Mouse (Mus musculus) lung, embryonic 14.5 days (tissue): ENCODE measurements around the gene Wnt1. TPM values are rescaled to one million over a fixed set of nuclear protein-coding genes. Genes with fewer than 3 reads are reported as not detected.

Experiments used
- ATAC-seq: fragments of 200-750 bp; cut with Nextera tagmentation; 2 replicates; pipeline ENCODE4 v1.8.0; 2017; ENCODE audit warnings: mild to moderate bottlenecking, moderate TSS enrichment, moderate library complexity; ENCODE audit not compliant: insufficient read depth
- DNase-seq: peaks from one replicate; pipeline ENCODE4 v3.0.0-alpha.2; 2015
- H3K27ac ChIP-seq: fragments of 300-500 bp; sonication (generic); 2 replicates; pipeline ENCODE4 v1.5.1; 2014; ENCODE audit warnings: low read depth, mild to moderate bottlenecking, moderate library complexity
- H3K27me3 ChIP-seq: fragments of 300-500 bp; sonication (generic); 2 replicates; pipeline ENCODE4 v1.6.1; 2014; ENCODE audit warnings: low read length, control low read depth; ENCODE audit not compliant: insufficient read depth
- H3K36me3 ChIP-seq: fragments of 300-500 bp; sonication (generic); 2 replicates; pipeline ENCODE4 v1.6.1; 2014; ENCODE audit warnings: control low read depth; ENCODE audit not compliant: insufficient read depth
- H3K4me1 ChIP-seq: fragments of 300-500 bp; sonication (generic); 2 replicates; pipeline ENCODE4 v1.6.1; 2014; ENCODE audit warnings: antibody characterized with exemption, control low read depth; ENCODE audit not compliant: insufficient read depth
- H3K4me2 ChIP-seq: fragments of 300-500 bp; sonication (generic); 2 replicates; pipeline ENCODE4 v1.6.1; 2014; ENCODE audit warnings: mild to moderate bottlenecking
- H3K4me3 ChIP-seq: fragments of 300-500 bp; sonication (generic); 2 replicates; pipeline ENCODE4 v1.5.1; 2014; ENCODE audit warnings: low read depth, low read length
- H3K9ac ChIP-seq: fragments of 300-500 bp; sonication (generic); 2 replicates; pipeline ENCODE4 v1.6.1; 2014
- H3K9me3 ChIP-seq: fragments of 300-500 bp; sonication (generic); 2 replicates; pipeline ENCODE4 v1.6.1; 2016; ENCODE audit warnings: low read depth, low read length, control low read depth
- CTCF ChIP-seq: IDR thresholded peaks from 2 replicates; pipeline ENCODE4 v1.5.1; 2016; ENCODE audit warnings: antibody characterized with exemption, low read depth
- WGBS: fragments of 180-500 bp; shearing (Covaris S2); extraction: QIAGEN DNeasy Blood & Tissue Kit; methylation state at CpG from one replicate; pipeline ENCODE4 v1.1.7; 2014; 5-methylcytosine and 5-hydroxymethylcytosine counted together
- polyA plus RNA-seq: library from polyadenylated mRNA; unstranded; fragments of >200 nt; fragmentation: Nextera tagmentation; extraction: Ambion mirVana; gene quantifications from 2 replicates; pipeline ENCODE4 v1.2.1, GENCODE M21; 2014

Wnt1 gene
- polyA plus RNA-seq, 1 experiment from 2014 or later, result not detected

DNA sequence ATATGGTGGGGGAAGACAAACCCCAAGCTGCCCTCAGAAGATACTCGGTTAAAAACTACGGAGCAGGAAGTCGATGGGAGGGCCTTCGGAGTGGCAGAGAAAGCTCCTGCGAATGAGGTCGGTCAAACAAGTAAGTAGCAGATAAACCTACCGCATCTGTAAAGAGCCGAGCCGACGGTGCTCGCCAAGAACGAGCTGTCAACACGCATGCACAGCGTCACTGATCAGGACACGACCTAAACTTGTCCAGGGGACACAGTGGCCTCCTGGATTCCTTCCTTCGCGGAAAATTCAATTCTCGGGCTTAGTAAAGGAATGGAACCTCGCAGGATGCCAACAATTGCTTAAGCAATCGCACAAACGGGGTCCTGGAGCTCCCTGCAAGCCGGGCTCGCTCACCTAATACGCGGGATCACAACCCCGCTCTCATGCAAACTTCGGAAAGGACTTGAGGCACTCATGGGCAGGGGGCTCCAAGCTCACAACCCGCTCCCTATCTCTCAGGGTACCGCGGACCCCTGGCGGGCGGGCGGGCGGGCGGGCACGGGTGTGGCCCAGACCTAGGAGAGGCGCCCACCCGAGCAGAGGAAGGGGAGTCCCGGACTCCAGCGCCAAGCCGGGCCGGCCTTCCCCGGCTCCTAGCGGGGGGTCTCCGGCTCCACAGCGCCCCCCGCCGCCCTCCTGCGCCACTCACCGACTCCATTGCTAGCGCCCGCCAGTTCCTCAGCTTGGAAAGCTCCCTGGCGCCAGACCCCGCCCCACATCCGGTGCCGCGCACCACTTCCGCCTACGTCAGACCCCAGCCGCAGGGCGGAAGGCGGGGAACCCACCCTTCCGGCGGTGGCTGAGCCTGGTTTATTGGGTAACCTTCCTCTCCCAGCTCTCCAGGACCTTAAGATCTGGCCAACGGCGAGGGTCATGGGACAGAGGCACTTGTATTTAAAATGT, 41.4 kb downstream of the Wnt1 start, which contains the start of gene Prkag1:
Gene Prkag1 (minus strand): TSS at position 786 of the 948 bp plus-strand sequence.
- peak within 1 kb of the TSS; percentile 67 for H3K4me2 ChIP-seq
- H3K9me3 ChIP-seq, result no peaks in the 10 kb centered on the region
- H3K9ac ChIP-seq, result peak within 1 kb of the TSS; percentile 89
- DNase-seq (peak; percentile 98), ATAC-seq (peak; percentile 97)
- peak within 1 kb of the TSS; percentile 96 for H3K27ac ChIP-seq
- H3K4me3 ChIP-seq, result peak within 1 kb of the TSS; percentile 79
- H3K27me3 ChIP-seq, result no peaks in the 10 kb centered on the region
- peaks cover 3% of the 10 kb centered on the region; the same call in 1 of the 2 replicates for H3K4me1 ChIP-seq
- H3K36me3 ChIP-seq, result peaks cover 38% of the 10 kb centered on the region
- TF ChIP-seq CTCF, result peak; percentile 59
- WGBS, result under 1% methylated on average over 57 of the region's 66 CpGs

DNA sequence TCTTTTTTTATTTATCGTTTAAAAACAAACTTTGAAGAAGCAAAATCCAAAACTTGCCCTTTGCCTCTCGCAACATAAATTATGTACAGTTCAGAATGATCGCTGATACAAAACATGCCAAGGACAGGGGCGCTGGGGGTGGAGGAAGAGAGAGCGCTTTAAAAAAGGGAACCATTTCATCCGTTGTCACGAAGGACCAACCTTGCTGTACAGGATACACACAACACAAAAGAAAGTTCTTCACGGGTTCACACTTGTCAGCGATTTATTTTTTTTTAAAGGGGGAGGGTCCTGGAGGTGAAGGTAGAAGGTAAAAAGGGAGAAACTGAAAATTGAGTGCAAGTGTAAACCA, 42.0 kb downstream of the Wnt1 start:
- Histone ChIP-seq H3K9me3 (no peaks in the 10 kb centered on the region), H3K27me3 (no peaks in the 10 kb centered on the region), H3K27ac (peak overlapping the region; percentile 96), H3K9ac (peak overlapping the region; percentile 89), H3K36me3 (peaks cover 44% of the 10 kb centered on the region), H3K4me1 (peaks cover 3% of the 10 kb centered on the region; the same call in 1 of the 2 replicates), H3K4me2 (peak overlapping the region; percentile 67), H3K4me3 (peak overlapping the region; percentile 79)
- no peak for TF ChIP-seq CTCF
- WGBS, result 12% methylated on average over 9 of the region's 9 CpGs
- ATAC-seq (peak; percentile 22; the same call in 1 of the 2 replicates), DNase-seq (no peak)

- Histone ChIP-seq H3K27ac (peak overlapping the region; percentile 96), H3K27me3 (no peaks in the 10 kb centered on the region), H3K36me3 (peaks cover 49% of the 10 kb centered on the region), H3K4me1 (peaks cover 3% of the 10 kb centered on the region; the same call in 1 of the 2 replicates), H3K4me2 (peak overlapping the region; percentile 67), H3K9me3 (no peaks in the 10 kb centered on the region), H3K4me3 (peak overlapping the region; percentile 79; the same call in 1 of the 2 replicates), H3K9ac (0 out of 2 replicates have a peak overlapping the region, but pooled peaks have one; percentile 9)
- ATAC-seq (no peak), DNase-seq (peak; percentile 29)
- peak; percentile 25; the same call in 1 of the 2 replicates for TF ChIP-seq CTCF
- WGBS, result 57% methylated on average over 12 of the region's 12 CpGs
Measured at GRCm38 (mm10) chr15:98832161-98833058, 42.8 kb downstream of the Wnt1 start.

DNA sequence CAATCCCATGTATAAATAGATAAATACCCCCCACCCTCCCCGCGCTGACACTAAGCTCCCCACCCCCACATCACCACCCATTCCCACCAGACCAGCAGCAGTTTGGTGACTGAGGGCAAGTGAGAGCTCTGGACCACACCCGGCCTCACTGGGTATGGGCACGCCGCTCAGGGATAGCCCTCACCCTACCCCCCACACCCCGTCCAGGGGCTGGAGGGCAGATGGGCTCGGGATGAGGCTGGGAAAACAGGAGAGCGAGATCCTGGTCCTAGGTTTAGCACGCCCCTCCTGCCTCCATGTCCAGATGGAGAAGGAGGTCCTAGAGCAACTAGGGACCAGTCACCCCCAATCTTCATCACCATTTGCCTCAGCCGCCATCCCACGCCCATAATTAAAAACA, 43.6 kb downstream of the Wnt1 start:
- WGBS, result 84% methylated on average over 11 of the region's 11 CpGs
- Histone ChIP-seq H3K9me3 (no peaks in the 10 kb centered on the region), H3K36me3 (peaks cover 57% of the 10 kb centered on the region), H3K4me1 (peaks cover 3% of the 10 kb centered on the region; the same call in 1 of the 2 replicates), H3K4me3 (no peak overlapping the region), H3K27ac (no peak overlapping the region), H3K9ac (no peak overlapping the region), H3K27me3 (no peaks in the 10 kb centered on the region), H3K4me2 (no peak overlapping the region)
- ATAC-seq (no peak), DNase-seq (no peak)
- TF ChIP-seq CTCF, result no peak

DNA sequence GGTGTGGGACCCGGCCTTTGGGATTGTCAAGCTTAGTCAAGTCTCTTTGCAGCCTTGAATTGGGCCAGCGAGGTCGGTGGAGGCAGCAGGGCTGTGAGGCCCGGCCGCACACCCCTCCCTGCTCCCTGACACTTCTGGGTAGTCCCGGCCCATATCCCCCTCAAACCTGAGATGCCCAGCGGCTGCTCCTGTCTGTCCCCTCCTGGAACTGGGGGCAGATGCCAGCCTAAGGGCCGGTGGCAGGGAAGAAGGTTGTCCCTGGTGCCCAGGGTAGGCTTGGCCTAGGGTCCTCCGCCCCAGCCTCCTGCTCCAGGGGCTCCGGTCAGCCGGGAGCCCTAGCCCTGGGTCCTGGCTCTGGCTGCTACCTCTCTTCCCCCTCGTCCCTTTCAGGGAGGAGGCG, 44.4 kb downstream of the Wnt1 start:
- Histone ChIP-seq H3K27ac (no peak overlapping the region), H3K27me3 (no peaks in the 10 kb centered on the region), H3K9ac (no peak overlapping the region; the same call in 1 of the 2 replicates), H3K4me2 (no peak overlapping the region), H3K9me3 (no peaks in the 10 kb centered on the region), H3K4me3 (no peak overlapping the region), H3K36me3 (peaks cover 65% of the 10 kb centered on the region), H3K4me1 (peaks cover 3% of the 10 kb centered on the region; the same call in 1 of the 2 replicates)
- no peak for DNase-seq
- 89% methylated on average over 13 of the region's 13 CpGs for WGBS
- no peak for TF ChIP-seq CTCF
- no peak for ATAC-seq

DNA sequence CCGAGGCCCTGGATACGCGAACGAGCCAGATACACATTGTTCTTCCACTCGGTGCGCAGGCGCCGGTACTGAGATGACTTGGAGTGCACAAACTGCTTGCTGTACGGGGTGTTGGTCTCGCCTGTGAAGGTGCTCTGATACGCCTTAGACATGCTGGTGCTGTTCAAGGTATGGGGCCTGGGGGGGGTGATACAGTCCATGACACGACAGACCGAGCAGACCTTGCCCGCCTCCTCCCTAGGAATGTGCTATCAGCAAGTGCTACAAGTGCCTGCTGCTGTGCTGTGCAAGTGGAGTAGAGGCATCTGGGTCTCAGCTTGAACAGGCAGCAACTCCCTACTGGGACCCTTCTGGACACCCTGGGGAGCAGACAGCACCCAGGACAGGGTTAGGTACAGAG, 45.6 kb downstream of the Wnt1 start:
- 89% methylated on average over 14 of the region's 14 CpGs for WGBS
- Histone ChIP-seq H3K27ac (no peak overlapping the region), H3K27me3 (no peaks in the 10 kb centered on the region), H3K4me3 (no peak overlapping the region), H3K9me3 (no peaks in the 10 kb centered on the region), H3K4me2 (no peak overlapping the region), H3K9ac (no peak overlapping the region), H3K4me1 (no peaks in the 10 kb centered on the region), H3K36me3 (peaks cover 77% of the 10 kb centered on the region)
- no peak for TF ChIP-seq CTCF
- ATAC-seq (no peak), DNase-seq (no peak)
